Mouse (Mus musculus): ENCODE measurements at regions not wholly inside any gene's neighbourhood (a gene's known extent, or its start where the extent isn't known, plus 50 kb on each side); places are given as distances from the start of the nearest gene placed in this dataset.
"Not testable (repeated sequence)": the region's sequence is repeated elsewhere in the genome, so short reads cannot be mapped to it uniquely, and the experiment has no call there.

GRCm38 (mm10) chr19:35890191-35890590 is 167.1 kb downstream of the Htr7 start:
- DNase-seq (ENCODE audit: low spot score): no peak

- DNase-seq (ENCODE audit: low spot score): no peak
Observed at GRCm38 (mm10) chr19:35886270-35886669, 171.0 kb downstream of the Htr7 start.

- no peak for DNase-seq (ENCODE audit: low spot score)
Observed at GRCm38 (mm10) chr19:35881810-35882485, 175.4 kb downstream of the Htr7 start.

GRCm38 (mm10) chr19:35875464-35875863 is 181.8 kb downstream of the Htr7 start:
- no peak for DNase-seq (ENCODE audit: low spot score)

GRCm38 (mm10) chr19:35870720-35871119 is 186.6 kb downstream of the Htr7 start:
- DNase-seq (ENCODE audit: low spot score): no peak

- DNase-seq (ENCODE audit: low spot score): no peak
Observed at GRCm38 (mm10) chr19:35868543-35868942, 188.8 kb downstream of the Htr7 start.

- no peak for DNase-seq (ENCODE audit: low spot score)
Observed at GRCm38 (mm10) chr19:35863049-35863448, 194.3 kb downstream of the Htr7 start.

GRCm38 (mm10) chr19:35861421-35861820 is 195.9 kb downstream of the Htr7 start:
- no peak for DNase-seq (ENCODE audit: low spot score)

- DNase-seq (ENCODE audit: low spot score): peak; percentile 3
Observed at GRCm38 (mm10) chr19:35832992-35833391, 224.3 kb downstream of the Htr7 start.

- no peak for DNase-seq (ENCODE audit: low spot score)
Observed at GRCm38 (mm10) chr19:35826074-35826473, 231.2 kb downstream of the Htr7 start.

- DNase-seq (ENCODE audit: low spot score): no peak
Observed at GRCm38 (mm10) chr19:35819626-35820025, 237.7 kb downstream of the Htr7 start.

GRCm38 (mm10) chr19:35794661-35795060 is 262.6 kb downstream of the Htr7 start:
- DNase-seq (ENCODE audit: low spot score): no peak

GRCm38 (mm10) chr19:35787246-35788021 is 269.9 kb downstream of the Htr7 start:
- no peak for DNase-seq (ENCODE audit: low spot score)

- not testable (repeated sequence) for DNase-seq (ENCODE audit: low spot score)
Observed at GRCm38 (mm10) chr19:35761750-35762149, 295.6 kb downstream of the Htr7 start.

GRCm38 (mm10) chr19:35759701-35760100 is 297.6 kb downstream of the Htr7 start:
- DNase-seq (ENCODE audit: low spot score): peak; percentile 7

GRCm38 (mm10) chr19:35755494-35755893 is 301.8 kb downstream of the Htr7 start:
- no peak for DNase-seq (ENCODE audit: low spot score)

- no peak for DNase-seq (ENCODE audit: low spot score)
Observed at GRCm38 (mm10) chr19:35735754-35736153, 321.6 kb downstream of the Htr7 start.

GRCm38 (mm10) chr19:35728436-35729060 is 328.8 kb downstream of the Htr7 start:
- no peak for DNase-seq (ENCODE audit: low spot score)

Data from urinary bladder, postnatal 14 days (tissue).